ENCODE assay signal across 18 mouse cellular contexts in genomic region chr11:45968466-45968865, GRCm38 (mm10). TPM values are rescaled to one million over a fixed set of nuclear protein-coding genes. Genes with fewer than 3 reads are reported as not detected.
"Had no signal": no experiment of that assay in that cellular context is flagged by ENCODE, and none has a peak within 500 bp of the region (broad histone marks: within the 10 kb centered on the region; RNA-seq: fewer than 3 reads in every experiment).

No protein-coding gene starts in this region.

- H3K4me1 ChIP-seq: midbrain, embryonic 10.5 days; midbrain, embryonic 12.5 days; neural tube, embryonic 12.5 days; stomach, embryonic 15.5 days had no signal

- H3K4me3 ChIP-seq: midbrain, embryonic 10.5 days; midbrain, embryonic 12.5 days; neural tube, embryonic 12.5 days; stomach, embryonic 15.5 days had no signal

- H3K9ac ChIP-seq: lung, embryonic 14.5 days; midbrain, embryonic 12.5 days; neural tube, embryonic 12.5 days; stomach, embryonic 15.5 days had no signal

- H3K36me3 ChIP-seq: midbrain, embryonic 10.5 days; midbrain, embryonic 12.5 days; neural tube, embryonic 12.5 days; stomach, embryonic 15.5 days had no signal

- H3K4me2 ChIP-seq: lung, embryonic 14.5 days; midbrain, embryonic 12.5 days; neural tube, embryonic 12.5 days; stomach, embryonic 15.5 days had no signal

- H3K27me3 ChIP-seq: midbrain, embryonic 12.5 days; neural tube, embryonic 12.5 days; stomach, embryonic 15.5 days had no signal

- DNase-seq: lung, adult 18-20 months; lung, embryonic 14.5 days; lung, postnatal 10 days; lung, postnatal 4 days; midbrain, embryonic 14.5 days; right cerebral cortex, postnatal 14 days; thymus, adult 18-20 months; thymus, postnatal 14 days; thymus, postnatal 36 days had no signal

- H3K27ac ChIP-seq: midbrain, embryonic 10.5 days; midbrain, embryonic 12.5 days; neural tube, embryonic 12.5 days; stomach, embryonic 15.5 days had no signal

- H3K9me3 ChIP-seq: midbrain, embryonic 10.5 days; midbrain, embryonic 12.5 days; neural tube, embryonic 12.5 days; stomach, embryonic 15.5 days had no signal

RNA-seq across cellular contexts. Expression of gene Sox30, which starts 11.6 kb away (rescaled TPM):
- total RNA-seq: megakaryocyte, adult 5-6 weeks; megakaryocyte-erythroid progenitor cell, adult 5-6 weeks; monocyte, adult 5-6 weeks; neutrophil, adult 5-6 weeks had no signal
- polyA plus RNA-seq: liver, embryonic 16.5 days had no signal
